In genomic region chrX:141475110-141475509, GRCm38 (mm10) we compare ENCODE assay signal across 8 mouse cellular contexts. TPM values are rescaled to one million over a fixed set of nuclear protein-coding genes. Genes with fewer than 3 reads are reported as not detected.
DNase-seq lines count a peak whose midpoint lies in the region; ATAC-seq and TF ChIP-seq lines count a peak whose summit lies in the region.

Gene Col4a5 (plus strand): TSS chrX:141475385.

- no peak for TF ChIP-seq POLR2A in cortical plate, adult 2 months (IDR thresholded peaks at IDR 0.05; ENCODE audit: extremely low read depth, insufficient read depth, low read length)

- peak within 1 kb of the TSS; percentile 21 for H3K4me3 ChIP-seq in cortical plate, adult 2 months (ENCODE audit: insufficient read depth, low read length)
- peak within 1 kb of the TSS; percentile 46 for H3K4me3 ChIP-seq in hindbrain, embryonic 16.5 days (ENCODE audit: low read length)

- H3K27me3 ChIP-seq in hindbrain, embryonic 16.5 days (replicated peaks; ENCODE audit: control insufficient read depth, insufficient read depth, low read length), result peaks cover 6% of the 10 kb centered on the region

- peak within 1 kb of the TSS; percentile 68 for H3K4me2 ChIP-seq in hindbrain, embryonic 16.5 days (ENCODE audit: low read length)

- no peaks in the 10 kb centered on the region for H3K4me1 ChIP-seq in cortical plate, adult 2 months (ENCODE audit: control insufficient read depth, insufficient read depth, low read length)
- no peaks in the 10 kb centered on the region for H3K4me1 ChIP-seq in hindbrain, embryonic 16.5 days (ENCODE audit: control insufficient read depth, insufficient read depth, low read depth, low read length)

- intact Hi-C loops in gastrocnemius, postnatal 14 days (cut with DNase I; ENCODE audit: low total_unique reads), result no loop called here
- intact Hi-C loops in left cerebral cortex, postnatal 14 days (cut with DNase I), result no loop called here

- DNase-seq in CD4-positive, CD25-positive, alpha-beta regulatory T cell, adult 2 months (ENCODE audit: low read depth, low spot score), result peak; percentile 0
- peak; percentile 55 for DNase-seq in gastrocnemius, postnatal 14 days
- DNase-seq in left cerebral cortex, postnatal 14 days (ENCODE audit: low spot score in 2 of 2), result peak; percentile 4 to 15
- DNase-seq in right cerebral cortex, postnatal 10 days (ENCODE audit: low spot score in 2 of 2), result peak; percentile 34 to 59

- no peaks in the 10 kb centered on the region for H3K36me3 ChIP-seq in hindbrain, embryonic 16.5 days (ENCODE audit: control insufficient read depth, insufficient read depth, low read length)

- ATAC-seq in CD4-positive, CD25-positive, alpha-beta regulatory T cell, adult 4 months, result no peak
- ATAC-seq in hindbrain, embryonic 16.5 days, result peak; percentile 90
- ATAC-seq in megakaryocyte, adult 5-6 weeks (ENCODE audit: poor library complexity, severe bottlenecking), result peak; percentile 73

- TF ChIP-seq CTCF in cortical plate, adult 2 months (IDR thresholded peaks at IDR 0.05; ENCODE audit: extremely low read depth, insufficient read depth, low read length), result no peak

- H3K27ac ChIP-seq in cortical plate, adult 2 months (ENCODE audit: insufficient read depth, low read length), result no peak within 1 kb of the TSS
- no peak within 1 kb of the TSS for H3K27ac ChIP-seq in hindbrain, embryonic 16.5 days (ENCODE audit: low read depth, low read length)

- 18% methylated on average over 13 of the region's 13 CpGs for WGBS in hindbrain, embryonic 16.5 days

- H3K9me3 ChIP-seq in hindbrain, embryonic 16.5 days (ENCODE audit: control insufficient read depth, low read length), result no peaks in the 10 kb centered on the region

- peak within 1 kb of the TSS; percentile 48 for H3K9ac ChIP-seq in hindbrain, embryonic 16.5 days (ENCODE audit: low read depth, low read length)

RNA-seq across cellular contexts. Expression of gene Col4a5, which starts in this region (rescaled TPM):
- polyA plus RNA-seq in CD4-positive, CD25-positive, alpha-beta regulatory T cell, adult 4 months (2017; shearing (Covaris generic)), result not detected
- polyA plus RNA-seq in cortical plate, adult 2 months (2012; rRNA removed), result 2.3 and 2.4 TPM in 2 replicates
- total RNA-seq in gastrocnemius, postnatal 14 days (2021), result 1 to 10 TPM; 3.3 to 4.9 TPM
- polyA plus RNA-seq in hindbrain, embryonic 16.5 days (2015; fragmentation: Nextera tagmentation; extraction: Ambion mirVana), result 8.1 and 11.0 TPM in 2 replicates
- 1 to 10 TPM; 5.5 to 6.3 TPM for total RNA-seq in left cerebral cortex, postnatal 14 days (2021)
- not detected in 2 replicates for total RNA-seq in megakaryocyte, adult 5-6 weeks (2015)
- under 0.01 TPM in 1 of 2 replicates, not detected in the other for total RNA-seq in megakaryocyte, adult 5-6 weeks (2017)

Comparison
In these comparisons a context has a peak if more than half of its experiments do, and no peak if none do; other contexts are left out.
1. RNA of gene Col4a5 (total RNA-seq): 5.5 to 6.3 TPM in left cerebral cortex, postnatal 14 days and 3.3 to 4.9 TPM in gastrocnemius, postnatal 14 days; under 0.01 TPM in megakaryocyte, adult 5-6 weeks; every median in the first group is over 4 times any median in the second.
2. Peak in ATAC-seq in megakaryocyte, adult 5-6 weeks; RNA of the gene not detected or under 1 TPM.
3. DNase-seq: peak in every context shown above with its lines; median percentile 55 in gastrocnemius, postnatal 14 days; 46 in right cerebral cortex, postnatal 10 days; 10 in left cerebral cortex, postnatal 14 days; 0 in CD4-positive, CD25-positive, alpha-beta regulatory T cell, adult 2 months.